Mouse (Mus musculus) CD4-positive, CD25-positive, alpha-beta regulatory T cell, adult 4 months (primary cell): Measurements from ENCODE around the gene Kdm4d. TPM values are rescaled to one million over a fixed set of nuclear protein-coding genes. Genes with fewer than 3 reads are reported as not detected.
"Not testable (repeated sequence)": the region's sequence is repeated elsewhere in the genome, so short reads cannot be mapped to it uniquely, and the experiment has no call there.

ENCODE experiments used
- ATAC-seq: one replicate; pipeline ENCODE4 v1.8.0; 2017
- polyA plus RNA-seq, 2 experiments: library from polyadenylated mRNA; unstranded; fragments of 100-300 nt; shearing (Covaris generic); gene quantifications; one replicate each; pipeline ENCODE4 v1.2.1; 2017

Kdm4d gene
- polyA plus RNA-seq, result 1 to 10 TPM; 2.4 to 2.5 TPM

DNA sequence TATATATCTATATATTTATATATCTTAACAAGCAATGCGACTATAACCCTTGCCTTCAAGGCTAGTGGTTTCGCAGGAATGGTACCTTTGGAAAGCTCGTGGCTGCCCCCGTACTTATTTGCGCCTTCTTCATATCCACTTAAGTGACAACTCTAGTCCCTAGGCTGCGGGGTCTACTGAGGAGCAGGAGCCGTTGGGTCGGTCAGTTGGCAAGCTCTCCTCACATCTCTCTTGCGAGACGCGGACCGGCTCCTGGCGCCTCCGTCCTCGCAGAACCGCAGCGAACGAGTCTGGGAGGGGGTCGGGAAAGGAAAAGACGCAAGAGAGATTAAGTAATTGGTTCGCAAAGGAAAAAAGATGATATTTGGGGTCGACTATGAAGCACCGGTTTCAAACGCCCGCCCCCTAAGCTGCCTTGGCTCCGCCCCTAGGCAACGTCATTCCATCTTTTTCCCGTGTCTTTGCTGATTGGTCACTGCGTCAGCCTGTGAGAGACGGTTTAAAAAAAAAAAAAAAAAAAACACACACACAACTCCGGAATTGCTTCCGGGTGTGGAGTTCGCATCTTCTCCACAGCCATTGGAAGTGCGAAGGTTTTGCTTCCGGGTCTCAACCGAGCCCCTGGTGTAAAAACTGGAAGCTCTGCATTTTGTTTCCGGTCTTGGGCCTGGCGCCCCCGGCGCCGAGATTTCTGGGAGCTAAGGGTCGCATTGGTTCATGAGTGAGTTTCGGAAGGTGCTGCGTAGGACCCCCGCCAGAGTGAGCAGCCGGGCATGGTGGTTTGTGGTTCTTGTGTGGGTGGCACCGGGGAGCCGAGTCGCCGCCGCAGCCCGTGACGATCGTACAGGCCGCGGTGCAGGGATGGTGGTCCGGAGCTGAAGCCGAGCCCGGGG, at the start of gene Kdm4d, which contains the start of gene Cwc15:
Kdm4d (minus strand) TSS at position 460 of the 893 bp plus-strand sequence.
Cwc15 (plus strand) TSS at position 595 of the 893 bp plus-strand sequence.
- peak; percentile 73 for ATAC-seq

DNA sequence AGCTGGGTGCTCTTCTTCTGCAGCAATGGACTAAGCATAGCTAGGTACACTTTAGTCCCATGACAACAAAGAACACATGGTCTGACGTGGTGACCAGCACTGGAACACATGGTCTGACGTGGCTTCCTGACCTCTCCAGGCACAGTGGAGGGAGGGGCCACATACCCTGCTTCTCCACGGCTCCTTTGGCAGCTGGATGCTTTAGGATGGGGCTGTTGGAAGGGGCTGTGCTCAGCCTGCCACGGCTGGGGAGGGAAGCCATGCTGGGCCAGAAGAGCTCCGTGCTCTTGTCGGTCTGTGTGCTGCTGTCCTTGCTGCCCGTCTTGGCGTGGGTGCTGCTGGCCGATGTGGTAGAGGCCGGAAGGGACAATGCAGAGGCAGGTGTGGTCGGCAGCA, 48.1 kb upstream of the Kdm4d start:
- ATAC-seq, result no peak

DNA sequence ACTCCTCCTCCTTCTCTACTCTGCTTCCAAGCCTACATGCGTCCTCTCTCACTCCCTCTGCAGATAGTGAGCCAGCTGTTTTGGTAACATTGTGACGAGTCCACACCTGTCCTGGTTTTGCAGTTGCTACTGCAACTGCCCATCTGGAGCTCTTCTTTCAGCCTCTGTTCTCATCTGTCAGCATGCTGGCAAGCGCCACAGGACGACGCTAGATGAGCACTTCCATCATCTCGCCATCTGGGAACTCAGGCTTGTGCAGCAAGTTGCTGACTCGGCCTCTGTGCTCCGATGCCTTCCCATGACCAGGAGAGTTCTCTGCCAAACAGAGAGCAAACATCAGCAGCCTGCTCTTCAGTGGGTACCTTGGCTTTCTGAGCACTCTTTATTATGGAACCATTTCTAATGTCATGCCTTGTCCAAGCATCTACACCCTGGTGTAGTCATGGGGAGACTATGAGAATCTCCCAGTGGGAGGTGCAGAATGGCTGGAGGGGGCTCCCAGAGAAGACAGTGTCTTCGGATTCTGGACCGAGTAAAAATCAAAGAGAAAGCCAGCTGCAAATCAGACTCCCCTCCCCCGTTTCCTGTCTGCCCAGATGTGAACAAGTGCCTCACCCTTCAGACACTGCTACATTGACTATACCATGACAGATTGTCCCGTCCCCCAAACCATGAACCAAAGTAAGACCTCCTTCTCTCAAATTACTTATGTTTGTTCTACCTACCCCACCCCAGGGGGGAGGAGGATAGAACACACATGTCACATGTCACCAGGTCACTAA, 47.5 kb upstream of the Kdm4d start:
- no peak for ATAC-seq

DNA sequence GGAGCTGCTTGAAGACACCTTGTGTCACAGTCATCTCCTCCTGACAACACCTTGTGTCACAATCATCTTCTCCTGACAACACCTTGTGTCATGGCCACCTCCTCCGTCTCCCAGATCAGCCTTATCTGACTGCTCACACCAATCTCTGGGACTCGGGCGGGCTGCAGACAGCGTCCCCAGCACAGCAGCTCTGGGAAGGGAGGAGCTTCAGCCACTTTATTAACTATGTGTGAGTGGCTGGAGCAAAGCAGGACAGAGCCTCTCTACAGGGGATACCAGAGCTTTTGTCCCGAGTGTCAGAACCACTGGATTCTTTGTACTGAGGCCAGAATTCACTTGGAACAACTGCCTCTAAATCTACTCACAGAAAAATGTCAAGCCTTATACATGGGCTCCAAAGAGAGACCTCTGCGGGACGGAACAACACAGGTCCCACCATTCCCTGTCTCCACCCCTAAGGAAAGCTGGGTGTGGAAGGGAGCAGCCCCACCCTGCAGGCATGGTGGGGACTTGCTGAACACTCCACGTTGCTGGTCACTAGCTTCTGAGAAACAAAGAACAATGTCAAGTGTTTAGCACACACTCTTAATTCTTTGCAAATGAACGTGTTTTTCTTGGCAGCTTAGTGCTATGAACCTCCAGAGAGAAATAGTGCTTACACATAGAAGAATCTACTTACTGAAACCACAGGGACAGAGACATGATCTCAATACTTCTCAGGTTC, 43.9 kb upstream of the Kdm4d start:
- ATAC-seq, result no peak

DNA sequence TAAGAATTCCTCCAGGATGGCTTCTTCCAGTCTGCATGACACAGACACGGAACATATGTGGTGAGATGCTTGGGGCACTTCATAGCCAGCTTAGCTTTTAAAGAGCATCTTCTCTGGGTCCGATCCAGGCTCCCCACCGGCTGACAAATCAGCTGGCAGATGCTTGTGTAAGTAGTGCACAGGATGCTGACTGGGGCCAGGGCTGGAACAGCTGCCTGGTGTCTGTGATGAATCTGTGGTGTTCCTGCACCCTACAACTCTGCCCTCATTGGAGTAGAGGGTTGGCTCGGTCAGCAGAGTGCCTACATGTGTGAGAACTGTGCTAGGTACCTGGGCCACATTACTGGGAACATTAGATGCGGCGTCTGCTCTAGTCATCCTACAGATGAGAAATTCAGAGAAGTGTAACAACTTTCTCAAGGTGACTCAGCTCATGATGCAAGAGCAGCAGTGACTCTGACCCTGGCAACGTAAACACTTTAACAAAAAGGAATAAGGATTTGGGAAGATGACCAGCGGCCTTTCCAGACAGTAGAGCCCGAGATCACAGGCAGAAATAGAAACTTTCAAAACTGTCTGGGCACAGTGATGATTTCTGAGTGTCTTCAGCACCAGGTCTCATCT, 34.7 kb upstream of the Kdm4d start:
- no peak for ATAC-seq

DNA sequence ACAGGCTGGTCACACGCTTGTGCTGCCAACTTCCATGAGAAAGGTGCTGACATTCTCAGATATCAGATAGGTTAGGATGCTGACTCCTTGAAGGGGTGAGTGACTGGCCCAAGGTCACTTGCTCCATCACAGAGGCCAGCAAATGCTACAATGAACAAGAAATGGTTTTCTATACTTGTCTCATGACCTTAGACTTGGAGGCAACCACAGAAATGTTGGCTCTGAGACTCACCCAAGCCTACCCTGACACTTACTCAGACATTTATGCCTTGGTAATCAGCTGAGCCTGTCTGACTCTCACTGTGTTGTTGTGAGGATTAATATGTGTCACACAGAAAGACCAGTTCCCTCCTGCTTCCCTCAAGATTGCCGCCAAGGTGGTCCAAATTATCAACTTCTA, 33.4 kb upstream of the Kdm4d start:
- no peak for ATAC-seq

DNA sequence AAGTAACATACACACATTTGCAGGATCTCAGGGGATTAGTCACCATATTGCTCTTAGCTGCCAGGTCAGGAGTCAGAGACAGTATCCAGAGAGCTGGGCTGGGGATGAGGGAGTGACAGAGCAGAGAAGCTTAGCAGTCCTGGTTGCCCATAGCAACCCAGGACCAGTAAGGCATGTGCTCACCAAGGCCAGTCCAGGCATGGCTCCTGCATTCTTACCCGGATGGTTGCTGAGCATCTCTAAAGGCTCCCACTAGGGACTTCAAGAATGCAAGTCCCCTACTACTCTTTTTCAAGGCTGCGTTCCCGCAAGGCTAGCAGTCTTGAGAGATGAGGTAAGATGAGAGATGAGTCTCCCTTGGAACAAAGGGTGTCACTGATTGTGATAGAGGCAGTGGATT, 32.0 kb upstream of the Kdm4d start:
- no peak for ATAC-seq

DNA sequence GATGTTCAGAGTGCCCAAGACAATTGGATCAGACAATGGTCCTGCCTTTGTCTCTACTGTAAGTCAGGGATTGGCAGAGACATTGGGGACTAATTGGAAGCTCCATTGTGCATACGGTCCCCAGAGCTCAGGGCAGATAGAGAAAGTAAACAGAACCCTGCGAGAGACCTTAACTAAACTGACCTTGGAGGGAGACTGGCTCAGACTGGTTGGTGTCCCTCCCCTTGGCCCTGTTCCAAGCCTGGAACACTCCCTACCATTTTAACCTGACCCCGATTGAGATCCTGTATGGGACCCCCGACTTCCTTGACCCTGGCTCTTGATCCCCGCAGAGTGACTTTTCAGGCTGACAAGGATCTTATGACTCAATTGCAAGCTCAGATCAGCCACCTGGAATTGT, 29.7 kb upstream of the Kdm4d start:
- no peak for ATAC-seq

DNA sequence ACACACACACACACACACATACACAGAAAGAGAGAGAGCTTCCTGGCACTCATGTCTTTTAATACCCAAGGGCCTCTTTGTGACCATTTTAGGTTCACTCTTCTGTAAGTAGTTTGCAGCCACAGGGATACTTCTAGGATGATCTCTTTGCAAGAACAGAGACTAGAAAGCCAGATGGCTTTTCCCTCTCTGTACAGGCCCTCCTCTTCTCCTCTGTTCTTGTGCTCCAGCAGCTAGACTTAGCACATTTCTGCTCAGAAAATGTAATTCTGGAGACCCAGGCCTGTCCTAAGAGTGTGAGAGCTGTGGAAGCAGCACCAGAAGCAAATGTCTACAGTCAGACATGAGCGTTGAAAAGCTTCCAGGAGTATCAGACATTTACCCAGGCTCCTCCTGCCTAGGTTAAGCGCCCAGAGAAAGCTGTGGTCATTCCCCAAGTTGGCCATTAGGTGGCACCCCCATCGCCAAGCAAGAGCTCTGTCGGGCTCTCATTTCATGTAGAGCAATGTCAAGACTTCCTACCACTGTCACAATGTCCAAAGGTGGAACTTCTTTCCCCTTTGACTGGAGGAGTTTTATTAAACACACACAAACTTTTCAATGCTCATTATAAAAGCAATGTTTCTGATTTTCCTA, 23.2 kb upstream of the Kdm4d start:
- ATAC-seq, result peak; percentile 93

DNA sequence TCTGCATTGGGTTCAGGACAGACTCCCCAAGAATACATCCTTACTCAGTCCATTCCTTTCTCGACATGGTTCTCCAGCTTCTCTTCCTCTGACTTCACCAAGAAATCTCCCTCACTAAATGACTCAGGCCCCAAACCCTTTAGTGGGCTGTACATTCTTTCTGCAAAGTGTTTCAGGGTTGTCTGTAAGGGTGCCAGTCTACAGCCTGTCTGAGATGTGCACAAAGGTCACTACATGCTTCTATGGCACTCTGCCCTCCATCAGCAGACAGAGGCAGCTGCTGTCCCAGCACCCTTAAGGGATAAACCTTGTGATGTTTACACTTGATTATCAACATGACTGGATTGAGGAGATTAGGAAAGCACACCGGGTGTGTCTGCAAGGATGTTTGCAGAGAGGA, 21.4 kb upstream of the Kdm4d start:
- no peak for ATAC-seq

DNA sequence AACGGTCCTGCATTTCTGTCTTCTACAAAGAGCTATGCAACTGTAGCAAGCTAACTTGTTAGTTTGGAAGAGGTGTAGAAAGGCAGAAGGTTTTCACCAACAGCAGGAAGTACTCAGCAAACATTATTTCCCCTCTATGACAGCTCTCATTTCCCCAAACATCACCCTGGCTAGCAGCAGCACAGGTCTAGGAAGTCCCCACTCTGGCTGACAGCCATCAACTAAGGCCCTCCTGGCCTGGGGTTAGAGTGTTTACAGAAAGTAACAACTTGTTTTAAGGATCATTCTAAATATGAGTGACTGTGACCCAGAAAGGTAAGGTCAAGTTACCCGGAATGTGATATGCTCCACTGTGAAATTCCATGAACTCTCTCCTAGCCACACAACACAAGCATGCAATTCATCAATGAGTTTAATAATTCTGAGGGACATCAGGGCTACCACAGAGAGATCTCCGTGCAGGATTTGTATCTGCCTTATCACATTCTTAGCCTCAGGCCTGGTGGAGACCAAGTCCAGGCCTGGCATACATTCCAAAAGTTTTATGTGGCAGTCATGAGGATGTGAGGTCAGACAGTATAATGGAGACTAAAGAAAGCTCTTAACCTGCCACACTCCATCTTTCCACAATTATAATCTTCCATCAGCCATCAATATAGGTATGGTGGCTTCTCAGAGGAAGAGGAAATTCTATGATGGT, 20.8 kb upstream of the Kdm4d start:
- no peak for ATAC-seq

DNA sequence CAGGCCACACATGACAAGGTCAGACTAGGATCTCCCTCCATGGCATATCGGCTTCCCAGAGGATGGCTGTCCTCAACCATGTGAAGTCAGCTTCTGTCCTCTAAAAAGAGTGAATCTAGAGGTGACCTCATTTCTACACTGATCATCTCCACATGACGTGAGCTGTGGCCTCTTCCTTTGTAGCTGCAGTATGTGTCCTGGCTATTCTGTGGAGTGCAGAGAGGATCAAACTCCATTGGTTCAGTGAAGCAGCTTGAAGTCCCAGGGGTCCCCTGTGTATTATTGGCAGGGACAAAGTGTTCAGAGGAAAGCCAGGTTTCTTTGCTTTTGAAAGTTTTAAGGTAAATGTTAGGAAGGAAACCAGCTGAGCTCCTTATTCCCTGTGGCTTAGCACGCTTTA, 17.8 kb upstream of the Kdm4d start:
- no peak for ATAC-seq

DNA sequence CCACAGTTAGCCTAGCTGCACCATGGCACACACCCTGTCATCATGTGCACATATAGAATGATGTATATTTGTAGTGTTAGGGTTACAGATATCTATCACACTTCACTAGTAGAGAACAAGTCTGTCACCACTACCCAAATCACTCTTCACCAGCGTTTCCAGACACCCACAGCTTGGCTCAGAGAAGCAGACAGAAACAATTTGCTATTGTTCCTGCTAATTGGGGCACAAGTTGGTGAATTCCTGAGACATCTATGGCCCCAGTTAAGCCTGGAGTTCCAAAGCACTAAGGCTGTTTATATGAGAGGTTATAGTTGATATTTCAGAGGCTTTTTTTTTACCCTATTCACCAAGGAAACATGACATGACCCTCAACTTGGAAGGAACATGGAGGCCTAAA, 17.0 kb upstream of the Kdm4d start:
- ATAC-seq, result no peak

DNA sequence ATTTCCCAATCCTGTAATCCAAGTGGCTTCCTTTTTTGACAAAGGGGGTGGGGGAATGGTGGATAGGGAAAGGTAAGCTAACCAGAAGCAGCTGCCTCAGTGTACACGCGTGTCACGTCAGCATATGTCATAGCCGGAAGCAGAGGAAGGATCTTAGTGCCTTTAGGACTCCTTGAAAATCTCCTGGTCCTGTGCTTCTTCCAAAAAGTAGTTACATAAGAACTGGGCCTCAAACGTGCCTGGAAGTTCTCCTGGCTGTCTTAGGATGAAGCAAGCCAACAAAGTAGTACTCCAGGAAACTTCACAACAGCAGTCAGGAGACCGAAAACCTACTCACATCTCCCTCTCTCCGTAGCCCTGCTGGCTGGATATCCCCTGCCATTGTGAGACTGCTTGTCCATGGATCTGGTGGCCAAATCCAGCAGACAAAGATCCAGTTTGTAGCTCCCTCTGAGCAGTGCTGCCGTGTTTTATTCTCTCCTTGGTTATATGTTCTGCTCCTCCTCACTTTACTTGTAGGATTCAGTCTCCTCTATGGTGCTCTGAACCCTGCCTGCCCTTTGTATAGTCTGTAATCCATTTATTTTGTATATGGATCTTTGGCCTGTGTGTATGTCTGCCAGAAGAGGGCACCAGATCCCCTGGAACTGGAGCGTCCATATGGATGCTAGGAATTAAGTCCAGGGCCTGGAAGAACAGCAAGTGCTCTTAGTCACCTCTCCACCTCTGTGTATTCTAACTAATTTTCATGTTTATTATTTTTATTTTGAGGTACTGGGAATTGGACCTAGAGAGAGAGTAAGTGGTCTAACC, 12.6 kb upstream of the Kdm4d start:
- ATAC-seq, result no peak

DNA sequence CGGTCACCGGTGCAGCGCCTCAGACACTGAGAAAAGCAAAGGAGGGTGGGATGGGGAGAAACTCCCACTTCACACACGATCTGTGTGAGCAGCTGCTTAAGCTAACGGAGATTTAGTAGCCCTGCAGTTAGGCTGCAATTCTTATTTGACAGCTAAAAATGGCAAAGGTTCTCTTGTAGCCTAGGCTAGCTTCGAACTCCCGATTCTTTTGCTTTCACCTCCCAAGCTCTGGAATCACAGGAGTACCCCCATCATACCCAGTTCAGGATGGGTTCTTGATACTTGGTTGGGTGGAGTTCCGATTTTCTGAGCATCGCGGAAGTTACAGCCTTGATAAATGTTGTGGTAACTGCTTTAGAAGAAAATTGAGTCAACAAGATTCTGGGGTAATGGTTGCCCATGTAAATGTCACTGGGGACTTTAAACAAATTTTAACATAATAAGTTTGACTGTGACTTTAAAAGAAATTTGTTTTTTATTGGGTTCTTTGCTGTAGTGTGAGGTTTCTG, 688 bp upstream of the Kdm4d start:
- no peak for ATAC-seq

DNA sequence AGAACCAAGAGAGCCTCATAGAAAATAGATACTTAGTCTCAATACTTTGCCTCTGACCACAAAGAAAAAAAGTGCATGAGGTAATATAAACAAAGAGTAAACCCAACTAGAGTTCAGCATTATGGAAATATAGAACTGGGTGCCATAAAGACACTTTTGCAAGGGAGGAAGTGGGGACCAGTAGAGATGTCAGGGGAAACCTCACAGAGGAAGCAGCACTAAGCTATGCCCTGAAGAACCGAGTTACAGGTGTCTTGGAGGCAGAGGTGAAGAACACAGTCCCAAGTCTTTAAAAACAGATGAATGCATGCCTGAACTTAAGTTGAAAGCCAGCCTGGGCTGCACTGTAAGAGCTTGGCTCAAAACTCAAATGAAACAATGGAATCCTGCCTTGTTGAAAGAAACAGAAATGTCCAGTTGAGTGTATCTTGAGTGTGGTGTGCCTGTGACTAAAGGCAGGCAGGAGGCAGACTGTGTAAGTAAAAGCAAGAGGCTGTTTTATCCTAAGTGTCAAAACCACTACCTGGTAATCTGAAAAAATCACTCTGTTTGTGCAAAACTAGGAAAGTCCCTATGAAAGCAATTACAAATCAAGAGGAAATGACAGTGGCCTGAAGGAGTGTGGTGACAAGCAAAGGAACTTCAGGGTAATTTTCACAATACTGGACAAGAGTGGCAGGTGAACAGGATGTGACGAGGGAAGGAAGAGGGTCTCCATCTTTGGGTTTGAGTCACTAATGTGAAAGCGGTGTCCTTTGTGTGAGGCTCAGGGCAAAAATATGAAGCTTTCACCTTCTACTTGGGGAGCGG, 1.2 kb downstream of the Kdm4d start:
- ATAC-seq, result peak; percentile 62

DNA sequence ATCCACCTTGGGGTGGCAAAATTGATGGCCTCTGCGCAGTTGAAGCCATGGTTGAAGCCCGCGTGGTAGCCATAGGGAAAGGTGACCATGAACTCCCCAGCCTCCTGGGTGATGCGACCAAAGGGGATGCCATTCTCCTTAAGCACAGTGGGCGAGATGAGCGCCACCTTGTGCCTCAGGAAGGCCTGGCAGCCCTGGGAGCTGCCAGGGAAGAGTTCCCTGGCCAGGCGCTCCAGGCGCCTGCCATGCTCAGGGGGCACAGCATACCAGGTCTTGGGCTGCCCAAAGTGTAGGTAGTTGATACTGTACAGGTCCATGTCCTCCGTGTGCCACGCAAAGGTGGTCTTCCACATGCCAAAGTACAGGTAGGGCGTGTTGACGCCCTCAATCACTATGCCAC, 36.6 kb downstream of the Kdm4d start:
- ATAC-seq, result not testable (repeated sequence)

DNA sequence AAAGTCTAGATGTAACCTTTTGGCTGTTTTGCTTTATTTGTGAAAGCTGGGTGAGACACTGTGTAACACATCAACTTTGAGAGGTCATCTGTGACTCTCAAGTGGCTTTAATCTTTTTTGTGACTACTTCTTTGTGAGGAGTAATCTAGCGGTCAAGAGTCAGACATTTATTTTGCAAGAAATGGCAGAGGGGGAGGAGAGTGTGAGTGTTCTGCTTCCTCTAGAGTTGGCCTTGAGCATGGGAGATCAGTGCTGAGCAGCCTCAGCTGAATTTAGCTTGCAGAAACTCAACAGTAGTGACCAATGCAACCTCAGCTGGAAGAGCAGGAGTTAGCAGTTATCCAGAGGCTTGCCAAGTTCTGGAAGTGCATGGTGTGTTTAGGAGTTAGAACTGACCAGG, 37.7 kb downstream of the Kdm4d start:
- not testable (repeated sequence) for ATAC-seq

DNA sequence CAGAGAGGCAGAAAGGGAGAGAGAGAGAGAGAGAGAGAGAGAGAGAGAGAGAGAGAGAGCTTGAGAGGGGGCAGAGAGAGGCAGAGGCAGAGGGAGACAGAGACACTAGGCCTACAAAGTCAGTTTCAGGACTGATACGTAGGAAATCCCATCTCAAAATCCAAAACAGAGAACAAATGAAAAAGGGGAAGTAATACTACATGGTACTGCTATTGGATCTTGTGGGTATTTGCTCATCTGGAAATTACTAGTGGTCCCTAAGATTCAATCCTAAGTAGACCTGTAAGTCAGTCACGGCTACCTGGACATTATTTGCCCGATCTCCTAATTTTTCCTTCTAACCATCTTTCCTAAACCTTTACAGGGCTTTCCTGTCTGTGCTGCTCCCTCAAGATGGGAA, 44.0 kb downstream of the Kdm4d start:
- ATAC-seq, result no peak
